12 mouse cellular contexts compared by ENCODE assay signal in the genomic region with DNA sequence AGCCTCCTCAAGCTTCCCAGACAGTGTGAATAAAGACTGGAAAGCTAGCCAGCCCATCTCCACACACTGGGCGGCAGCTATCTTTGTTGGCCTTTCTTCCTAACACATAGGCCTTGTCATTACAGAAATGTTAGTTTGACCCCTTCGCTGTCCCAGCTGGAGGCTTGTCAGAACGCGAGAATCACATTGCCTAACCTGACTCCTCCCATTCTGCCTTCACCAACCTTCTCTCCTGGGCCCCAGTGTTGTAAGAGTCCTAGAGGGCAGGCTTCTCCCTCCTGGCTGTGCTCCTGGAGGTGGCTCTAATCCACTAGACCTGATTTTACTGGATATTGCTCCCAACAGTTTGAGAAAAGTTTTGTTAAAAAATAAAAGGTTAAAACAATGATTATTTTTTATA. TPM values are rescaled to one million over a fixed set of nuclear protein-coding genes. Genes with fewer than 3 reads are reported as not detected.
DNase-seq lines count a peak whose midpoint lies in the region; ATAC-seq and TF ChIP-seq lines count a peak whose summit lies in the region.
"Had no signal": no experiment of that assay in that cellular context is flagged by ENCODE, and none has a peak within 500 bp of the region (broad histone marks: within the 10 kb centered on the region; RNA-seq: fewer than 3 reads in every experiment).

No protein-coding gene starts in this region.

- intact Hi-C loops in left cerebral cortex, postnatal 10 days (cut with DNase I), result no loop called here

- no peak for TF ChIP-seq RAD21 in MEL (IDR thresholded peaks at IDR 0.05; ENCODE audit: low read depth, low read length)

- no peak overlapping the region for H3K4me2 ChIP-seq in kidney, embryonic 15.5 days
- no peak overlapping the region for H3K4me2 ChIP-seq in liver, embryonic 16.5 days (ENCODE audit: low read depth, low read length)
- H3K4me2 ChIP-seq: hindbrain, embryonic 15.5 days had no signal

- H3K9me3 ChIP-seq in kidney, embryonic 15.5 days (replicated peaks), result no peaks in the 10 kb centered on the region
- H3K9me3 ChIP-seq in MEL (replicated peaks; ENCODE audit: insufficient read depth, low read length), result no peaks in the 10 kb centered on the region
- H3K9me3 ChIP-seq in liver, embryonic 16.5 days (replicated peaks; ENCODE audit: control insufficient read depth, low read length), result no peaks in the 10 kb centered on the region
- H3K9me3 ChIP-seq: hindbrain, embryonic 15.5 days had no signal

- no peak overlapping the region for H3K27ac ChIP-seq in kidney, adult 2 months (ENCODE audit: insufficient read depth, low read depth, low read length)
- no peak overlapping the region for H3K27ac ChIP-seq in kidney, embryonic 15.5 days
- no peak overlapping the region for H3K27ac ChIP-seq in MEL (ENCODE audit: control insufficient read depth, low read depth, low read length)
- H3K27ac ChIP-seq in liver, embryonic 16.5 days (ENCODE audit: low read length), result no peak overlapping the region
- H3K27ac ChIP-seq: hindbrain, embryonic 15.5 days had no signal

- DNase-seq in kidney, adult 2 months, result peak; percentile 22
- peak; percentile 2 for DNase-seq in MEL (ENCODE audit: low read depth, low spot score)
- peak; percentile 10 for DNase-seq in adrenal gland, postnatal 25 days
- DNase-seq in cerebellum, postnatal 14 days, result no peak
- DNase-seq in left cerebral cortex, postnatal 10 days (ENCODE audit: extremely low spot score in 1 of 2, low spot score in 2 of 2), result no peak
- no peak for DNase-seq in thymus, adult 18-20 months
- DNase-seq: right cerebral cortex, postnatal 25 days had no signal

- 45% methylated on average over 4 of the region's 4 CpGs for WGBS in kidney, adult 2 months
- WGBS in kidney, embryonic 15.5 days, result 35% methylated on average over 4 of the region's 4 CpGs
- WGBS in liver, embryonic 16.5 days (ENCODE audit: insufficient replicate concordance), result 26% methylated on average over 4 of the region's 4 CpGs

- no peaks in the 10 kb centered on the region for H3K4me1 ChIP-seq in kidney, adult 2 months (ENCODE audit: control insufficient read depth, insufficient read depth, low read length)
- peaks cover 3% of the 10 kb centered on the region; the same call in 1 of the 2 replicates for H3K4me1 ChIP-seq in kidney, embryonic 15.5 days
- H3K4me1 ChIP-seq in MEL (ENCODE audit: control insufficient read depth in 1 of 2, insufficient read depth in 2 of 2, low read length in 2 of 2), result peaks cover 0 to 6% of the 10 kb centered on the region in 2 experiments; a peak in 3 of 4 replicates
- peaks cover 4% of the 10 kb centered on the region for H3K4me1 ChIP-seq in liver, embryonic 16.5 days (ENCODE audit: control insufficient read depth, low read depth, low read length)

- no peak for TF ChIP-seq EP300 in MEL (IDR thresholded peaks at IDR 0.05; ENCODE audit: low read depth in 1 of 2, low read length in 2 of 2)

- no peak for ATAC-seq in kidney, embryonic 15.5 days (replicated peaks; ENCODE audit: low FRiP score)
- ATAC-seq in liver, embryonic 16.5 days (ENCODE audit: low read depth), result peak; percentile 74; the same call in 1 of the 2 replicates
- ATAC-seq: forebrain, embryonic 14.5 days had no signal

- H3K9ac ChIP-seq in kidney, embryonic 15.5 days, result no peak overlapping the region
- no peak overlapping the region for H3K9ac ChIP-seq in MEL (ENCODE audit: control insufficient read depth, low read depth, low read length, poor library complexity, severe bottlenecking)
- H3K9ac ChIP-seq in liver, embryonic 16.5 days (ENCODE audit: low read depth, low read length), result no peak overlapping the region
- H3K9ac ChIP-seq: hindbrain, embryonic 15.5 days had no signal

- no peak for TF ChIP-seq CTCF in kidney, adult 2 months (conservative IDR thresholded peaks at IDR 0.05; ENCODE audit: insufficient read depth, insufficient read length, low read depth, low read length)
- no peak for TF ChIP-seq CTCF in MEL (IDR thresholded peaks at IDR 0.05 in 2 of 3, conservative IDR thresholded peaks at IDR 0.05 in 1 of 3; ENCODE audit: control insufficient read depth in 1 of 3, insufficient read depth in 1 of 3, low read depth in 2 of 3, low read length in 3 of 3, poor library complexity in 1 of 3, severe bottlenecking in 1 of 3)

- no peaks in the 10 kb centered on the region for H3K27me3 ChIP-seq in kidney, adult 2 months (replicated peaks; ENCODE audit: control insufficient read depth, insufficient read depth, low read length)
- no peaks in the 10 kb centered on the region for H3K27me3 ChIP-seq in kidney, embryonic 15.5 days
- peaks cover 0 to 7% of the 10 kb centered on the region in 2 experiments; a peak in 2 of 4 replicates for H3K27me3 ChIP-seq in MEL (ENCODE audit: control insufficient read depth in 1 of 2, insufficient read depth in 2 of 2, low read length in 2 of 2)
- no peaks in the 10 kb centered on the region for H3K27me3 ChIP-seq in liver, embryonic 16.5 days (ENCODE audit: control insufficient read depth, insufficient read depth, low read depth, low read length)
- H3K27me3 ChIP-seq: hindbrain, embryonic 15.5 days had no signal

- no peaks in the 10 kb centered on the region for H3K79me2 ChIP-seq in MEL (ENCODE audit: control insufficient read depth, insufficient read depth, low read length, poor library complexity)

- no peak overlapping the region for H3K4me3 ChIP-seq in kidney, adult 2 months (ENCODE audit: insufficient read depth, low read depth, low read length)
- no peak overlapping the region for H3K4me3 ChIP-seq in kidney, embryonic 15.5 days (replicated peaks)
- H3K4me3 ChIP-seq in MEL (ENCODE audit: control insufficient read depth in 1 of 2, insufficient read depth in 1 of 2, low read depth in 2 of 2, low read length in 2 of 2), result no peak overlapping the region
- no peak overlapping the region for H3K4me3 ChIP-seq in liver, embryonic 16.5 days (ENCODE audit: low read depth, low read length)
- H3K4me3 ChIP-seq: hindbrain, embryonic 15.5 days; myocyte had no signal

- H3K36me3 ChIP-seq in kidney, adult 2 months (ENCODE audit: control insufficient read depth, insufficient read depth, low read length), result no peaks in the 10 kb centered on the region
- H3K36me3 ChIP-seq in kidney, embryonic 15.5 days, result no peaks in the 10 kb centered on the region
- no peaks in the 10 kb centered on the region; a peak in 1 of 4 replicates for H3K36me3 ChIP-seq in MEL (ENCODE audit: control insufficient read depth in 1 of 2, insufficient read depth in 2 of 2, low read length in 2 of 2)
- no peaks in the 10 kb centered on the region for H3K36me3 ChIP-seq in liver, embryonic 16.5 days (ENCODE audit: control insufficient read depth, insufficient read depth)
- H3K36me3 ChIP-seq: hindbrain, embryonic 15.5 days had no signal

- no peak for TF ChIP-seq POLR2A in kidney, adult 2 months (IDR thresholded peaks at IDR 0.05; ENCODE audit: low read depth, low read length)
- no peak for TF ChIP-seq POLR2A in MEL (IDR thresholded peaks at IDR 0.05; ENCODE audit: control insufficient read depth in 1 of 2, insufficient read depth in 1 of 2, low read depth in 1 of 2, low read length in 2 of 2, poor library complexity in 1 of 2)

TF ChIP-seq in MEL, 35 proteins besides CTCF, POLR2A, EP300 and RAD21:
- no peak for TF ChIP-seq ETS1 (IDR thresholded peaks at IDR 0.05; ENCODE audit: low read depth, low read length)
- no peak for TF ChIP-seq GABPA (IDR thresholded peaks at IDR 0.05; ENCODE audit: low read depth, low read length)
- TF ChIP-seq MAX (IDR thresholded peaks at IDR 0.05; ENCODE audit: low read length), result no peak
- no peak for TF ChIP-seq JUND (IDR thresholded peaks at IDR 0.05; ENCODE audit: low read depth, low read length)
- no peak for TF ChIP-seq ZC3H11A (IDR thresholded peaks at IDR 0.05; ENCODE audit: low read depth, low read length)
- no peak for TF ChIP-seq NELFE (IDR thresholded peaks at IDR 0.05; ENCODE audit: low read depth, low read length)
- TF ChIP-seq UBTF (IDR thresholded peaks at IDR 0.05; ENCODE audit: borderline replicate concordance, insufficient read depth, low read depth, low read length), result no peak
- TF ChIP-seq RCOR1 (IDR thresholded peaks at IDR 0.05; ENCODE audit: low read depth, low read length), result no peak
- no peak for TF ChIP-seq CHD2 (IDR thresholded peaks at IDR 0.05; ENCODE audit: low read length)
- no peak for TF ChIP-seq KAT2A (conservative IDR thresholded peaks at IDR 0.05; ENCODE audit: low read depth, low read length)
- TF ChIP-seq ZNF384 (IDR thresholded peaks at IDR 0.05; ENCODE audit: low read depth, low read length), result no peak
- TF ChIP-seq BHLHE40 (IDR thresholded peaks at IDR 0.05; ENCODE audit: borderline replicate concordance, low read depth, low read length), result no peak
- TF ChIP-seq ZMIZ1 (IDR thresholded peaks at IDR 0.05; ENCODE audit: low read depth, low read length), result no peak
- TF ChIP-seq MAFK (IDR thresholded peaks at IDR 0.05; ENCODE audit: borderline replicate concordance, low read depth, low read length), result no peak
TF ChIP-seq in MEL: peak in this region for 0.

RNA-seq across cellular contexts. Expression of gene Cd1d1, which starts 1.4 kb away (rescaled TPM):
- polyA plus RNA-seq in kidney, adult 2 months (2012; rRNA removed), result 13.8 and 17.5 TPM in 2 replicates
- polyA plus RNA-seq in kidney, embryonic 15.5 days (2015; fragmentation: Nextera tagmentation; extraction: Ambion mirVana), result 29.2 and 31.9 TPM in 2 replicates
- 1.1 and 1.8 TPM in 2 replicates for total RNA-seq in MEL (2012; rRNA removed)
- 1 to 10 TPM in 1 of 2 experiments, not detected in 1; 1.6 TPM for polyA plus RNA-seq in MEL (2012; ENCODE audit: insufficient read depth in 1 of 2, insufficient read length in 2 of 2, low read depth in 1 of 2, low replicate concordance in 2 of 2, missing spikeins in 1 of 2)
- 306 and 446 TPM in 2 replicates for total RNA-seq in adrenal gland, postnatal 25 days (2021)
- polyA plus RNA-seq in liver, embryonic 16.5 days (2015; fragmentation: Nextera tagmentation; extraction: Ambion mirVana), result 7.3 and 8.0 TPM in 2 replicates
- total RNA-seq in left cerebral cortex, postnatal 10 days (2021), result 1 to 10 TPM; 2.1 to 3.0 TPM

Comparison
In these comparisons a context has a peak if more than half of its experiments do, and no peak if none do; other contexts are left out.
1. DNase-seq: peak in kidney, adult 2 months (single experiment), MEL (single experiment) and adrenal gland, postnatal 25 days (single experiment); none in cerebellum, postnatal 14 days (0 of 2), left cerebral cortex, postnatal 10 days (0 of 2) and thymus, adult 18-20 months (0 of 2).